Mouse (Mus musculus): ENCODE measurements at regions not wholly inside any gene's neighbourhood (a gene's known extent, or its start where the extent isn't known, plus 50 kb on each side); places are given as distances from the start of the nearest gene placed in this dataset.
"Not testable (repeated sequence)": the region's sequence is repeated elsewhere in the genome, so short reads cannot be mapped to it uniquely, and the experiment has no call there.

DNA sequence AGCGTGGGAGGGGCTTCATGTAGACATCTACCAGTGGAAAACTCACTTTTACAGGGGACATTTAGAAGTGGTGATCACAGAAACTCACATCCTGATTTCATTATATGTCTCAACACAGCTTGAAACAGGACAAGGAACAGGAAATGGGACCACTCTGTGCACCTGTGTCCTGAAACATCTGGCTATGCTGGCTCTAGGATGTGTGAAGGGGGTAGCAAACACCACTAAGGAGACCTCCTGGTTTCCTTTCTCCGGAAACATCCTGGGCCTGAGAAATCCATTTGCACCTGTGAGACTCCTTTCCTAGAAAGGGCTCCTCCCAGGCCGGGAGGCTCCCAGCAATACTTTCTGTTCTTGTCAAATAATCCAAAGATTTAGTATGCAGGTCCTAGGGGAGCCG is 167.1 kb downstream of the Opa1 start:
- H3K4me1 ChIP-seq (replicated peaks) = no peaks in the 10 kb centered on the region
- no peak overlapping the region for H3K4me2 ChIP-seq
- no peak overlapping the region for H3K4me3 ChIP-seq (replicated peaks)
- no peaks in the 10 kb centered on the region for H3K27me3 ChIP-seq
- H3K9me3 ChIP-seq (replicated peaks) = no peaks in the 10 kb centered on the region
- 54% methylated on average over 4 of the region's 4 CpGs for WGBS (ENCODE audit: insufficient replicate concordance)
- H3K27ac ChIP-seq (replicated peaks) = no peak overlapping the region
- H3K36me3 ChIP-seq (replicated peaks) = no peaks in the 10 kb centered on the region
- no peak for ATAC-seq (ENCODE audit: insufficient read depth)
- no peak overlapping the region for H3K9ac ChIP-seq

DNA sequence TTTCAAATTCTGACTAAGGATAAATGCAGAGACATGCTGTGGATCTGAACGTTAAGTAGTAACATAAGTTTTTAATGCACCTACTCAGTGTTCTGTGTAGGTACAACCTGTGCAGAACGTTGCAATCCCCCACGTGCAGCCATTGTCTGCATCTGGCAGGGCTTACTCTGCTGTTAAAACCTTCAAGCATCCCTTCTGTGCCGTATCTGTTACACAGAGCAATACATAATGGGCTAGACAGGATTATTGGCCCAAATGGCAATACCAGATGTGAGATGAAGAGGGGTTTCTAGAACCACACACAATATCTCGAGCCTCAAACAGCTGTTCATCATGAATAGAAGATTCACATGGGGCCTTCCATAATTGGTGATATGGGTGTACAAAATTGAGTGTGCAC is 170.0 kb downstream of the Opa1 start:
- Histone ChIP-seq H3K4me2 (no peak overlapping the region), H3K27me3 (no peaks in the 10 kb centered on the region), H3K27ac (replicated peaks) (no peak overlapping the region), H3K4me3 (replicated peaks) (no peak overlapping the region), H3K4me1 (replicated peaks) (no peaks in the 10 kb centered on the region), H3K9ac (no peak overlapping the region), H3K36me3 (replicated peaks) (no peaks in the 10 kb centered on the region), H3K9me3 (replicated peaks) (no peaks in the 10 kb centered on the region)
- WGBS (ENCODE audit: insufficient replicate concordance) = 59% methylated on average over 5 of the region's 5 CpGs
- ATAC-seq (ENCODE audit: insufficient read depth) = no peak

DNA sequence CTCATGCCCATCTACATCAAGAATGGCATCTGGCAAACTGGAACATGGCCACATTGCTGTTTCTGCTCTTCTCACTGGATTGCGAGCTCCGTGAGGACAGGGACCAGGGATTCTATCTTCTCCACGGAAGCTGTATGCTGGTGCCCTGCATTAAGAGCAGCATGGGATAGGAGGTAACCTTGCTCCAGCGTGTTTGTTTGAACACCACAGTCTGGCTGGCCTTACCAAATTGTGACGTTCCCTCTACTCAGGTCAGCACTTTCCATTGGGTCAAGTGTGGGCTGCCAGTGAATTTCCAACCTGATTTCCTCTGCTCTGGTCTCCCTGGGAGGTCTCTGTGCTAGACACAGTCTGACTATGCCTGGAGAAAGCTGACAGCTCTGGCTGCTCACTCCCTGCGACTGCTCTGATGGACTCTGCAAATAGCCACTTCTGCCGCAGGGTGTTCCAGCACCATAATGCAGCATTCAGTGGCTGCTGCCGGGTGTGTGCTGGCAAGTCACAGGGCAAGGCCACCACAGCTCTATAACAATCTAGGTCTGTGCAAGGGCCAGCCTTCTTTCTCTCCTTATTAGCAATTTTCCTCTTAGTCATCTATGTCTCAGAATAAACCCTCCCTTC is 175.6 kb downstream of the Opa1 start:
- no peak overlapping the region for H3K4me2 ChIP-seq
- no peaks in the 10 kb centered on the region; the same call in 1 of the 2 replicates for H3K27me3 ChIP-seq
- no peaks in the 10 kb centered on the region for H3K36me3 ChIP-seq (replicated peaks)
- no peaks in the 10 kb centered on the region for H3K4me1 ChIP-seq (replicated peaks)
- no peaks in the 10 kb centered on the region for H3K9me3 ChIP-seq (replicated peaks)
- no peak overlapping the region for H3K4me3 ChIP-seq (replicated peaks)
- ATAC-seq (ENCODE audit: insufficient read depth) = no peak
- H3K9ac ChIP-seq = no peak overlapping the region
- WGBS (ENCODE audit: insufficient replicate concordance) = 48% methylated on average over 8 of the region's 8 CpGs
- H3K27ac ChIP-seq (replicated peaks) = no peak overlapping the region

DNA sequence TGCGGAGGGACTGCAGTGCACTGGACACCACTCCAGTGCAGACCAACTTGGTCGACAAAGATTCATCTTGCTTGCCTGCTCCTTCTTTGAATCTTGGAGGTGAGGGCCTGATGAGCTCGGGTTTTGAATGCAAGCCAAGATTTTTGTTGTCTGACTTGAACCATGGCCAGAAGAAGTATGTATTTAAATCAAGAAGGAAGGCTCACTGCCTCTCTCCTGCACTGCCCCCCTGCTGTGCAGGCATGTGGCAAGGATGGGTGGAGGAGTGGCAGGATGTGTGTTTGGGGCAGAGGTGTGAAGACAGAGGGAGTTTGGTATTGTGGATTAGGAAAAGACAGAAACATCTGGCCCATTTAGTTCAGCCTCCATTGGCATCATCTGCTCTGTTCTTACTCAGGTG is 179.1 kb downstream of the Opa1 start:
- peaks cover 8% of the 10 kb centered on the region for H3K27me3 ChIP-seq

DNA sequence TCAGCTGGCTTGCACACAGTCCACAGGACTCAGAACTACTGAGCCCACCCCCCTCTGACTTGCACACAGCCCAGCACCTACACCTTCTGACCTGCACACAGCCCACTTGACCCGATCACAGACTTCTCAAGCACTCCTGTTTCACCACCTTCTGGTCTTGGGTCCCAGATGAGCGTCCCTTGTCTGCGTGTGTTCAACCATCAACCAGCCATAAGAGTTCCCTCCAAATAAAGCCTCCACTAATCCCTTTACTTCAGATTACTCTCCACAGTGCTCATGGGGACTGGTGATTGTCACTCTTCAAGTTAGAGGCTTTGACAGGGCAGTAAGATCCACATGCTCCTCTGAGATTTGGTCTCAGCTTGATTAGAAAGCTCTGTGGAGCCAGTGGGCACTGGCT is 180.3 kb downstream of the Opa1 start:
- H3K36me3 ChIP-seq (replicated peaks) = no peaks in the 10 kb centered on the region
- peaks cover 8% of the 10 kb centered on the region for H3K27me3 ChIP-seq
- no peak overlapping the region for H3K4me3 ChIP-seq (replicated peaks)
- H3K27ac ChIP-seq (replicated peaks) = no peak overlapping the region
- H3K9ac ChIP-seq = no peak overlapping the region
- no peak overlapping the region for H3K4me2 ChIP-seq
- ATAC-seq (ENCODE audit: insufficient read depth) = no peak
- no peaks in the 10 kb centered on the region for H3K4me1 ChIP-seq (replicated peaks)
- no peaks in the 10 kb centered on the region for H3K9me3 ChIP-seq (replicated peaks)
- WGBS (ENCODE audit: insufficient replicate concordance) = 64% methylated on average over 3 of the region's 3 CpGs

More for the DNA sequence above, 179.1 kb downstream of the Opa1 start:
- H3K4me1 ChIP-seq (replicated peaks) = no peaks in the 10 kb centered on the region
- no peaks in the 10 kb centered on the region for H3K9me3 ChIP-seq (replicated peaks)
- ATAC-seq (ENCODE audit: insufficient read depth) = no peak
- H3K36me3 ChIP-seq (replicated peaks) = no peaks in the 10 kb centered on the region
- H3K4me2 ChIP-seq = no peak overlapping the region
- H3K9ac ChIP-seq = no peak overlapping the region
- H3K27ac ChIP-seq (replicated peaks) = no peak overlapping the region
- no peak overlapping the region for H3K4me3 ChIP-seq (replicated peaks)
- WGBS (ENCODE audit: insufficient replicate concordance) = 47% methylated on average over 3 of the region's 3 CpGs

DNA sequence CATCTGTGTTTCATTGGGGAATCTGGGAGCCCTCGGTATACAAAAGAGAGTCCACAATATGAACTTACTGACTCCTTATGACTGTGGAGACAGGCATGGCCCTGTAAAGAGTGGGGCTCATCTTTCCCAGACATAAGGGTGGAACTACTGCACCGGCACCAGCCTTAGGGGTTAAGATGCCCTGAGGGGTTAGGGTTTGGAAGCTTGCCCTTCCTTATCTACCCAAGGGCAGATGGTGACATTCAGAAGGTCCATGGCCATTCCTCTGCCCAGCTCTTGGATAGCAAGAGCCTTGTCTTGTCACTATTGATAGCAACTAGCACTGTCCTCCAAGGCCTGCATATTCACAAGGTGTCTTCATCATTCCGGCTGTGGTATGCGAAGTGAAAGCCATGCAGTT is 181.5 kb downstream of the Opa1 start:
- Histone ChIP-seq H3K4me3 (replicated peaks) (no peak overlapping the region), H3K9ac (no peak overlapping the region), H3K36me3 (replicated peaks) (no peaks in the 10 kb centered on the region), H3K4me2 (no peak overlapping the region), H3K27me3 (peaks cover 8% of the 10 kb centered on the region), H3K4me1 (replicated peaks) (no peaks in the 10 kb centered on the region), H3K9me3 (replicated peaks) (no peaks in the 10 kb centered on the region), H3K27ac (replicated peaks) (no peak overlapping the region)
- ATAC-seq (ENCODE audit: insufficient read depth) = no peak
- 75% methylated on average over 4 of the region's 4 CpGs for WGBS (ENCODE audit: insufficient replicate concordance)

DNA sequence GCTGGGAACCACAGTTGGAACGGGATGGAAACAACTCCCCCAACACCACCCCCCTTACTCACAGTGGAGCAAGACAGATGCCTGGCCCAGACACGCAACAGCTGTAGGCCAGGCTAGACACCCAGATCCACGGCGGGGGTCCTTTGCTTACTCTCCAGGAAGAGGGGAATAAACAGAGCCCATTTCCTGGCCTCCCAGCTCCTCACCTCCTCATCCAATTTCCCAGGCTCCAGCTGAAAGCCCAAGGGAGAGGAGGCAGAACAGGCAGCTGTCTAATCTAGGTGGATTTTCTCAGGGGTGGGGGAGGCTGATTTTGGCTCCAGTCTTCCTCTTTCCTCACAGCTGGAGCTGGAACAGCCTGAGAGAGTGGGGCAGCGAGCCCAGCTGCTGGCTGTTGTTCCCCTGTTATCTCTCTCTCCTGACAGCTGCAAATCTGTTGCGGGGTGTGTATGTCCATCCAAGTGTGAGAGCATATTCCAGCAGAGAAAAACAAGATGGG is 182.7 kb downstream of the Opa1 start:
- H3K36me3 ChIP-seq (replicated peaks) = no peaks in the 10 kb centered on the region
- H3K4me2 ChIP-seq = no peak overlapping the region
- no peak overlapping the region for H3K27ac ChIP-seq (replicated peaks)
- no peaks in the 10 kb centered on the region for H3K9me3 ChIP-seq (replicated peaks)
- no peak overlapping the region for H3K9ac ChIP-seq
- H3K27me3 ChIP-seq = peaks cover 8% of the 10 kb centered on the region
- ATAC-seq (ENCODE audit: insufficient read depth) = no peak
- H3K4me1 ChIP-seq (replicated peaks) = no peaks in the 10 kb centered on the region
- 12% methylated on average over 6 of the region's 6 CpGs for WGBS (ENCODE audit: insufficient replicate concordance)
- no peak overlapping the region for H3K4me3 ChIP-seq (replicated peaks)

DNA sequence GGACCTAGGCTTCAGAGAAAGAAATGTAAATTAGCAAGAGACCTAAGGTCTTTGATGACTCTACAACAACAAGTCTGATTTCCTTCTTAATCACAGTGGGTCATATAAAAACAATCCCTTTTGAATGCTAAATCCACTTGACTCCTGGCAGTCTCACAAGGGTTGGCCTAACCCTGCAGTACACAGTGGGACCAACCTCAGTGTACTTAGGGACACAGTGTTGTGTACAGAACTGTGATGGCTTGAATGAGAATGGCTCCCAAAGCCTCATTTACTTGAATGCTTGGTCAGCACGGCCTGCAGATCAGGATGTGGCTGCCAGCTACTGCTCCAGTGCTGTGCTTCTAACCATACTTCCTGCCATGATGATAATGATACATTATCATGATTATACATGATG is 185.2 kb downstream of the Opa1 start:
- Histone ChIP-seq H3K27me3 (peaks cover 8% of the 10 kb centered on the region), H3K36me3 (replicated peaks) (no peaks in the 10 kb centered on the region), H3K4me2 (no peak overlapping the region), H3K27ac (replicated peaks) (no peak overlapping the region), H3K4me1 (replicated peaks) (no peaks in the 10 kb centered on the region), H3K9me3 (replicated peaks) (no peaks in the 10 kb centered on the region), H3K4me3 (replicated peaks) (no peak overlapping the region), H3K9ac (no peak overlapping the region)
- WGBS (ENCODE audit: insufficient replicate concordance) = 45% methylated on average over 1 of the region's 1 CpGs
- no peak for ATAC-seq (ENCODE audit: insufficient read depth)

DNA sequence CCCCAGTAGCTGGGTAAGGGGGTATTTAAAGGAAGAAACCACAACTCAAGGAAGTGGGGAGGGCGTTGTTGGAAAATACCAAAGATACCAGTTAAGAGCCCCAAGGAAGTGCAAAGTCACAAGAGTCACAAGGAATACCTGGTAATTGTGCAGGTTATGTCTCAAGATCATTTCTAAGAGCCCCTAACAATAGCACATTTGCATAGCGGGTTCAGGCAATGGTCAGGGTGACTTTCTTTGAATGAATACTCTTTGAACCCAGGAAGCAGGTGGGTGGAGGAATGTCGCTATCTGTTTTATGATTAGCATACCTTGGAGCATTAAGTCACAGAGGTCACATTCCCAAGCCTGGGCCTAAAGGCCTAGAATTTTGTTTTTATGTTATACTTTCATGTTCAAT is 186.7 kb downstream of the Opa1 start:
- H3K4me1 ChIP-seq (replicated peaks); H3K9ac ChIP-seq; H3K4me2 ChIP-seq; H3K4me3 ChIP-seq (replicated peaks); H3K27ac ChIP-seq (replicated peaks); ATAC-seq (ENCODE audit: insufficient read depth); H3K27me3 ChIP-seq; H3K9me3 ChIP-seq (replicated peaks); H3K36me3 ChIP-seq (replicated peaks): not testable (repeated sequence)
- 64% methylated on average over 3 of the region's 3 CpGs for WGBS (ENCODE audit: insufficient replicate concordance)

DNA sequence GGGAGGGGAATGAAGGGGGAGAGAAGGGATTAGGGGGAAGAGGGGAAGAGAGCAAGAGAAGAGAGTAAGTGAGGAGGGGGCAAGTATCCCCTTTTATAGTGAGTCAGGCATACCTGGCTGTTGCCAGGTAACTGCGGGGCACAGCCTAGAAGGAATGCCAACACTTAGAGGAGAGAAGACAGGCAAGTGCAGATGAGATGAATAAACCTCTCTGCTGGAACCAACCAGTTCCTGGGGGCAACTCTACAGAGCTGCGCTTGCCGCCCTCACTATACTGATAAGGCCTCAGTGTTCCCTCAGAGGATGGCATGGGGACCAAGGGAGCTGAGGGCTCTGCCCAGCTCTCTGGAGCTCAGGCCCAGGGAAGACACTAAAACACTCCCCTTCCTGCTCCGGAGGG is 192.2 kb downstream of the Opa1 start:
- no peaks in the 10 kb centered on the region for H3K4me1 ChIP-seq (replicated peaks)
- 31% methylated on average over 4 of the region's 4 CpGs for WGBS (ENCODE audit: insufficient replicate concordance)
- H3K9me3 ChIP-seq (replicated peaks) = no peaks in the 10 kb centered on the region
- no peaks in the 10 kb centered on the region for H3K36me3 ChIP-seq (replicated peaks)
- no peak for ATAC-seq (ENCODE audit: insufficient read depth)
- no peak overlapping the region for H3K9ac ChIP-seq
- no peaks in the 10 kb centered on the region for H3K27me3 ChIP-seq
- no peak overlapping the region for H3K27ac ChIP-seq (replicated peaks)
- H3K4me3 ChIP-seq (replicated peaks) = no peak overlapping the region
- H3K4me2 ChIP-seq = no peak overlapping the region

DNA sequence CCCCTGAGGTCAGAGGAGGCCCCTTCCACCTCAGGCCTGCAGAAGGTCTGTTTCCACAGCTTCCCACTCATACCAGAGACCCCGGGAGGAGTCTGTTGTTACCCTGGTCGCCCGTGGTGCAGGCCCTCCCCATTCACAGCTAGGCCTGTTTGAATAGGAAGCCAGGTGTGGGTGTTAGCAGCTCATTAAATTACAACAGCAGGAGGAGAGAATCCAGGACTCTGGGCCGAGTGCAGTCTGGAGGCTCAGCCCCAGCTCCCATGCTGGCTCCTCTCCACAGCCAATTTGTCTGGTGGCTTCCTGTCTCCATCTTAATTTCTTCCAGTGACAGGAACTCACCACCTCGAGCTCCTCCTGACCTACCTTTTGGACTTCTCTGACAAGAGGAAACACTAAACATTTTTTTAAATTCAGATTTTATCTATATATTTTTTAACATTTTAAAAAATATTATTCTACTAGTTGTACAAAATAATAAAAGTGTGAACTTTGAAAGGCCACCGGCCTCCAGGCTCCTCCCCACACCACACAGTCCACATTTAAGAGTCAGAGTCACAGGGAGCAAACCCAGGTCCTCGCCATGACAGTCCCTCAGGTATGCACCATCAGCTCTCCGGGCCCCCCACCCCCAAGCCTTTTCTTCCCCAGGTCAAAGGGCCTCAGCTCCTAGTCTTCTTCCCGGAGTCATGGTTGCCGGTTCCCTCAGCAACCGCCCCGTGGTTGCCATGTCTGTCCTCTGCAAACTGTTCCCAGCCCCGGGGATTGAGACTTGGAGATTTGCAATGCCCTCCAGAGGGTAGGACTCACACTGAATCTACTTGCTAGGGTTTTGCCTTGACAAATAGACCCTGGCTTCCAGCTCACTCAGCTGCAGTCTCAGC is 192.8 kb downstream of the Opa1 start:
- Histone ChIP-seq H3K27me3 (no peaks in the 10 kb centered on the region), H3K4me2 (no peak overlapping the region), H3K4me3 (replicated peaks) (no peak overlapping the region), H3K36me3 (replicated peaks) (no peaks in the 10 kb centered on the region), H3K9me3 (replicated peaks) (no peaks in the 10 kb centered on the region), H3K9ac (no peak overlapping the region), H3K4me1 (replicated peaks) (no peaks in the 10 kb centered on the region), H3K27ac (replicated peaks) (no peak overlapping the region)
- no peak for ATAC-seq (ENCODE audit: insufficient read depth)
- WGBS (ENCODE audit: insufficient replicate concordance) = 38% methylated on average over 13 of the region's 13 CpGs

Measured in liver, embryonic 15.5 days (tissue).